Mouse (Mus musculus) gastrocnemius, postnatal 10 days (tissue): Measurements from ENCODE around the gene Ttll12. TPM values are rescaled to one million over a fixed set of nuclear protein-coding genes. Genes with fewer than 3 reads are reported as not detected.

Experiments used
- DNase-seq: peaks from one replicate; pipeline ENCODE4 v3.0.0; 2021; ENCODE audit warnings: mixed read lengths
- long read RNA-seq, 2 experiments: library from polyadenylated mRNA; stranded (forward); transcript quantifications; one replicate each; pipeline ENCODE4 v2.0.0; 2021
- total RNA-seq, 2 experiments: library from RNA; stranded (reverse); gene quantifications; 2 replicates each; pipeline ENCODE4 v1.2.3; 2021

Gene Ttll12
- 10 to 100 TPM in 1 of 2 experiments, 1 to 10 TPM in 1; 9.4 to 13.0 TPM for total RNA-seq
- long read RNA-seq, experiment 1, transcript Ttll12-201 (14 exons, 3,774 nt), result major isoform, 42 of 49 reads
- long read RNA-seq, experiment 1, partial matches to known transcripts, result 4 of 49 reads
- long read RNA-seq, experiment 1, other reads (novel, unspliced or antisense), result 3 of 49 reads
- long read RNA-seq, experiment 2, transcript Ttll12-201 (14 exons, 3,774 nt), result major isoform, 20 of 27 reads
- long read RNA-seq, experiment 2, partial matches to known transcripts, result 7 of 27 reads
- long read RNA-seq, experiment 2, other reads (novel, unspliced or antisense), result 0 of 27 reads

GRCm38 (mm10) chr15:83594513-83595363 lies at the start of gene Ttll12:
Gene Ttll12, minus strand, starts transcription at chr15:83595157.
- peak; percentile 95 for DNase-seq

GRCm38 (mm10) chr15:83642518-83642917 lies 47.6 kb upstream of the Ttll12 start:
- DNase-seq, result no peak

DNA sequence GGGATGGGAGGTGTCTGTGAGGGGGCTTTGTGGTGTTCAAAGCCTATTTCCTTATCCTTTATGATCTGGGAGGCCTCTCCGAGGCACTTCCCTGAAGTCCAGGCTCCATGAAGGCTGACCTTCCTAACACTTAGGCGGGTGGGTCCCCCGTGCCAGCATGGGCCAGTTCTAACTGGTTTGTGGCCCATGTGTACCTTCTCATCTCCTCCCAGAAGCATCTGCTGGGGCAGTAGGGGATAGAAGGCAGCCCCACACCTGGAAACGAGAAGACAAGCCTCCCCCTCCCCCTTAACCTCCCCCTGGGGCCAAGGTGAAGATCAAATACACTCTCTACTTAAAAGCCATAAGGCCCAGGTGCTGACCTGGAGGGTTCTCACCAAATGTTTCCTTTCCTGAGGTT lies 45.3 kb upstream of the Ttll12 start:
- DNase-seq, result no peak

DNA sequence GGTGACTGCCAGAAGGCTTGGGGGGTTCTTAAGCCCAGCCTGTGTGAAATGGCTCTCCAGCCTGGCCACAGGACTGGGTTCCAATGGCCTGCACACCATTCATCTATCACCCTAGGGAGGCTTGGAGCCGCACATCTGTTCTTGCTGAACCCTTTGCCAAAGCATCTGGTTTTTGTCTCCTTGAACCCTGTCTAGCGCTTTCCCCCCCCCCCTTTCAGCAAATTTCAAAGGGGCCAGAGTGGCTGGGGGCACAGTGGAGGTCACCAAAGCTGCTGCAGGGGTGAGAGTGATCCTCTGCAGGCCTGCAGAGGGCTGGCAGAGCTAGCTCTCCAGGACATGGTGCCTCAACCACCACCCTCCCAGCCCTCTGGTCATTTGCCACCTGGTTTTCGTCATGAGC lies 44.2 kb upstream of the Ttll12 start:
- DNase-seq, result no peak

- DNase-seq, result no peak
Measured at GRCm38 (mm10) chr15:83638196-83638899, 43.4 kb upstream of the Ttll12 start.

- DNase-seq, result no peak
Measured at GRCm38 (mm10) chr15:83636759-83637158, 41.8 kb upstream of the Ttll12 start.

- DNase-seq, result no peak
Measured at GRCm38 (mm10) chr15:83635251-83635650, 40.3 kb upstream of the Ttll12 start.

GRCm38 (mm10) chr15:83634076-83634475 lies 39.1 kb upstream of the Ttll12 start:
- DNase-seq, result no peak

DNA sequence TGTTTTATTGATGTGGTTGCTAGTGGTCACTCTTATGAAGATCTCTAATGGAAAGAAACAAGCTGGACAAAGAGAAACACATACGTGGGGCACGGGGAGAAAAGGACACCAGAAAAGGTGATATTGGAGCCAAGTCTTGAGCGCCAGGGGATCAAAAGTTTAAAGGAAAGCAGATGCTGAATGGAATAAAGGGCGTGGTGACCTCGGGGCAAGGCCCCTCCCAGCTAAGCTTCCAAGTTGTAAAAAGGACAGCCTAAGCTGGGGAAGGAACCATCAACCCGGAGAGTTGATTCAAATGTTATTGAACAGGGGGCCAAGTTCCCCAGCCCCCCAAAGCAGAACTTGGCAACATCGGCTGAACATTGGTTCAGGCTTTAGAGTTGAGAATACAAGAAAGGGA lies 36.1 kb upstream of the Ttll12 start:
- no peak for DNase-seq

- no peak for DNase-seq
Measured at GRCm38 (mm10) chr15:83629716-83630115, 34.8 kb upstream of the Ttll12 start.

DNA sequence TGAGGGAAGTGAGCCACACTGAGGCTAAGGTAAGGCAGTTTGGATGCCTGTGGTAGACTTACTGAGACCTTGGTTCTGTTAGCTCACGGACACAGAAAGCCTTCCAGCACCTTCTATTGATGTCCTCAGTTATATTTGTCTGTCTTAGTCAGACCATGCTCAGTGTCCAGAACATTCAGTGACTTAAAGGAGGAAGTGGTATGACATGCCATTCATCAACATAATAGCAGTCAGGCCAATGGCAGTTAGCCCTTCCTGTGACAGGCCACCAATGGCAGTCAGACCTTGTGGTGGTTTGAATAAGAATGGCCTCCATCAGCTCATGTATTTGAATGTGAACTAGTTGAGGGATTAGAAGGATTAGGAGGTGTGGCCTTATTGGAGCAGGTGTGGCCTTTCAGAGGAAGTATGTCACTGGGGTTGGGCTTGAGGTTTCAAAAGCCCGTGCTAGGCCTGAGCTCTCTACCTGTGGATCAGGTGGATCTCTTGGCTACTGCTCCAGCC lies 31.2 kb upstream of the Ttll12 start:
- no peak for DNase-seq

DNA sequence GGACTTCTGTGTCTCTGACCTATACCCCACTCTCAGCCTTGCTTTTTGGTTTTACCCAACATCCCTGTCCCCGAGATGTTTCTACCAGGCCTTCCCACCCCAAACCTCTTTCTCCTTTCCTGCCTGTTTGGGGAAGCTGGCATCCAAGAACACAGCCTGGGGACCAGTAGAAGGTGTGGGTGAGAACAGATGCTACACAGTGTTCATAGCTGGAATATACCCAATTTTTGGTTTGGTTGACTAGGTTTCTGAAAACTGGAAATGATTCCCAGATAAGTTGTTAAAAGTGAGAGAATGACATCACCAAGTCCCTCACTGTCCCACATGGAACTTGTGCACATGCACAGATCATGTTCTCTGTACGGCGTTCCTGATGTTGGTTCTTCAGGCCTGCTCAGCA lies 20.3 kb upstream of the Ttll12 start:
- no peak for DNase-seq

DNA sequence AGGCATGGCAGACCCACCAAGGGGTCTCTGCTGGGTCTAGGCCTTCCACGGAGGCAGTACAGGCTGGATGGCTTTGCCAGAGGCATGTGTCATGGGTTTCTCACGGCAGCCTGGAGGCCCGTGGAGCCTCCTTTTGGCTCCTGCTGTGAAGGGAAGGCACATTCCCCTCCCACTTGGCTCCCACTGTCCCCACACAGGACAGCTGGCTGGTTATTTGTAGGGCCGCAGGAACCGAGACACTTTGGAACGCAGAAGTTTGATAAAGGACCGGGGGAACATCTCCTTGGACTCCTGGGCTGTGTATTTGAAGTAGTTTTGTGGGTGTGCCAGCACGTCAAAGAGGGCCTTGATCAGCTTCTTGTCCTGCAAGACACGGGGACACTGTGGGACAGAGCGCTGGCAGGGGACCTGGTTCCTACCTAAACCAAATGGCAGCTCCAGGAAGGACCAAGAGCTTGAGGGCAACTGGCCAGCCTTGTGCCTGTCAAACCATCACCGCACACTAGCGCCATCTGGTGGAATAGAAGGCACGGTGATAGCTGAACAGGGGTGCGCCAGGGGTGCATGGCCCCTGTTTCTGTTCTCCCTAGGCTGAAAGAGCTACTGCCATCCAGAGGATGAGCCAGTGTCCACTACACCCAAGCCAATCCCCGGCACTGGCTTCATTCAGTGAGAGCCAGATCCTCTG lies 12.3 kb upstream of the Ttll12 start:
- DNase-seq, result peak; percentile 82

DNA sequence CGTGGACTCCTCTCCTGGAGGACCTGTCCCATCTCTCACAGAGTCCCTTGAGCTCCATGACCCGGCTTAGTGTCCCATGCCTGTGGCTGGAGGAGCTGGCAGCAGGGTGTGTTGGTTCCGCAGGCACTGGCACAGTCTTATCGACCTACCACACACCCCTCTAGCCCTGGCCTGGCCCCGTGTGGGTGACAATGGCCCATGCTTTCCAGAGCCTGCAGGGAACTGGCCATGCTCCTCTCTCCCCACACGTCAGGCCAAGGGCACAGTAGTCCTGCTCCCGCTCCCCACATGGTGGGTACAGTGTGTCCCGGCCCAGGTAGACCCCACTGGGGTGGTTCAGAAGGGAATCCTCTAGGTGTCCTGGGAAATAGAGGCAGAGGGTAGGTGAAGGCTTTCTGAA lies 11.7 kb upstream of the Ttll12 start:
- DNase-seq, result no peak

DNA sequence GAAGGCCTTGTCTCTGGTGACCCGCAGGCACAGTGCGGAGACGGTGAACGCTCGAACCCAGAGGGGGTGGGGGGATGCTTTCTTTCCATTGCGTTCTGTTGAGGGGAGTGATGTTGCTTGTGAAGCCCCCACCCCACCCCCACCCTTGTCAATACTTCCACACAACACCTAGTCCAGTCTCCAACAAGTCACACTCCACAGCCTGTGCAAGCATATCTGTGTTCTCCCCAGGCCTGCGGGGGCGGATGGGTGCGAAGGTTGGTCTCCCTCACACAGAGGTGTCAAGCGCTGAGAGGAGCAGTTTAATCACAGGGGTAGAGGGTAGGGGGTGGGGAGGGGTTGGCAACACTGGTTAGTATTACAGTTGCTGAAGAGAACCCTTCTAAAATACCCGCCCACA lies 11.3 kb upstream of the Ttll12 start:
- DNase-seq, result no peak

GRCm38 (mm10) chr15:83603426-83603825 lies 8.5 kb upstream of the Ttll12 start:
- DNase-seq, result no peak

GRCm38 (mm10) chr15:83603046-83603396 lies 8.1 kb upstream of the Ttll12 start:
- no peak for DNase-seq

DNA sequence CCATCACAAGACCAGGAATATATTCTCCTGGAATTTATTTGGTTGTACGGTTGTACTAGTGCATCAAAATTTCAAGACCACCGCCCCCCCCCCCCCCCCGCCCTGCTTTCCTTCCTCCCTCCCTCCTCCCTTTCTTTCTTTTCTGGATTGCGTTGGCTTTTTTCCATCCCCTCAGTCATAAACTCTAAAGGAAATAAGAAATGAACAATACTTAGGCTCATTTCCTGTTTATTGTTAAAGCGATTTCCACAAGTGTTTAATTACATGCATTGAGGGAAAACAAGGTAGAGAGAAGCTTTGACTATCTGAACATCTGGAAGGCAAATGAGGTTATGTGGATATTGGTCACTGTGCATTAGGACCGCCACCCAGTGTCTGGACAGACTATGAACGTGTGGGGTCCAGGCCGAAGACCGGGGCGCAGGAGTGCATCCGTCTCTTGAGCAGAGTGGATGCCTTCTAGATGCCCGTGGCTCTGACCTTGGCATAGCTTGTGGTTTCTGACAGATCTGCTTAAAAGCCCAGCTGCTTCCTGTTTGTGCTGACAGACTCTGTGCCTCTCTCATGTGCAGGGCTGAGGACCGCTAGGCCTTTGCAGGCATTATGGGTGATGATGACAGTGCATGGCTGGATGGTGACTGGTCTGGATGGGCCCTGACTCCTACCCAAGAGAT lies 7.6 kb upstream of the Ttll12 start:
- no peak for DNase-seq

GRCm38 (mm10) chr15:83601185-83601584 lies 6.2 kb upstream of the Ttll12 start:
- no peak for DNase-seq

DNA sequence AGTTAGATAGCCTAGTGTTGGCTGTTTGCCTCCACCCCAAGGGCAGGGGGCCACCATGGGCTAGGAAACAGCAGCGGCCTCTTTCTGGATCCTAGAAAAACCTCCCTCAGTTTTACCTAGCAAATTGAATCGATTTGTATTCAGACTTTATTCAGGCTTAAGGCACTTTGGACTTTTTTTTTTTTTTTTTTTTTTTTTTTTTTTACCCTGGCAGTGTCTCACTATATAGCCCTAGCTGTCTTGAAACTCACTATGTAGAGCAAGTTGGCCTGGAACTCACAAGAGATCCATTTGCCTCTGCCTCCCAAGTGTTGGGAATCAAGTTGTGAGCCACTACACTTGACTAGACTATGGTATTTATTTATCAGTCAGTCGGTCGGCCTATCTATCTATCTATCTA lies 1.9 kb upstream of the Ttll12 start:
- DNase-seq, result no peak

- DNase-seq, result no peak
Measured at GRCm38 (mm10) chr15:83595364-83595711, 381 bp upstream of the Ttll12 start.
